Mouse (Mus musculus): ENCODE measurements around the gene Bpifb6. TPM values are rescaled to one million over a fixed set of nuclear protein-coding genes. Genes with fewer than 3 reads are reported as not detected.

The Bpifb6 gene
- polyA plus RNA-seq, 1 experiment from 2014 or later, result not detected

- Histone ChIP-seq H3K27me3 (ENCODE audit: insufficient read depth, low read length) (no peaks in the 10 kb centered on the region), H3K4me3 (ENCODE audit: low read depth, low read length) (no peak overlapping the region), H3K9ac (no peak overlapping the region), H3K4me1 (ENCODE audit: insufficient read depth) (no peaks in the 10 kb centered on the region), H3K9me3 (ENCODE audit: low read depth, low read length) (no peaks in the 10 kb centered on the region), H3K4me2 (no peak overlapping the region), H3K36me3 (ENCODE audit: insufficient read depth) (no peaks in the 10 kb centered on the region), H3K27ac (ENCODE audit: low read depth) (no peak overlapping the region)
- WGBS, result 69% methylated on average over 6 of the region's 6 CpGs
- no peak for TF ChIP-seq CTCF (IDR thresholded peaks at IDR 0.05; ENCODE audit: low read depth)
- no peak for ATAC-seq (ENCODE audit: insufficient read depth)
- no peak for DNase-seq
These were observed 30.9 kb downstream of the Bpifb6 start for GRCm38 (mm10) chr2:153931125-153931524.

GRCm38 (mm10) chr2:153933311-153933710 lies 33.1 kb downstream of the Bpifb6 start:
- Histone ChIP-seq H3K9me3 (ENCODE audit: low read depth, low read length) (no peaks in the 10 kb centered on the region), H3K4me3 (ENCODE audit: low read depth, low read length) (no peak overlapping the region), H3K9ac (no peak overlapping the region), H3K4me1 (ENCODE audit: insufficient read depth) (no peaks in the 10 kb centered on the region), H3K4me2 (no peak overlapping the region), H3K36me3 (ENCODE audit: insufficient read depth) (no peaks in the 10 kb centered on the region), H3K27me3 (ENCODE audit: insufficient read depth, low read length) (no peaks in the 10 kb centered on the region), H3K27ac (ENCODE audit: low read depth) (no peak overlapping the region)
- no peak for TF ChIP-seq CTCF (IDR thresholded peaks at IDR 0.05; ENCODE audit: low read depth)
- WGBS, result 70% methylated on average over 6 of the region's 6 CpGs
- ATAC-seq (ENCODE audit: insufficient read depth) (no peak), DNase-seq (no peak)

- no peak for DNase-seq
- WGBS, result 85% methylated on average over 6 of the region's 6 CpGs
These were observed 35.2 kb downstream of the Bpifb6 start for GRCm38 (mm10) chr2:153935348-153935747.

GRCm38 (mm10) chr2:153937843-153938242 lies 37.7 kb downstream of the Bpifb6 start, which contains the start of gene Bpifb4:
Gene Bpifb4, plus strand, starts transcription at chr2:153938212.
- Histone ChIP-seq H3K9ac (no peak within 1 kb of the TSS), H3K4me1 (ENCODE audit: insufficient read depth) (no peaks in the 10 kb centered on the region), H3K27ac (ENCODE audit: low read depth) (no peak within 1 kb of the TSS), H3K36me3 (ENCODE audit: insufficient read depth) (no peaks in the 10 kb centered on the region), H3K4me3 (ENCODE audit: low read depth, low read length) (no peak within 1 kb of the TSS), H3K27me3 (ENCODE audit: insufficient read depth, low read length) (no peaks in the 10 kb centered on the region), H3K9me3 (ENCODE audit: low read depth, low read length) (no peaks in the 10 kb centered on the region), H3K4me2 (no peak within 1 kb of the TSS)
- TF ChIP-seq CTCF (IDR thresholded peaks at IDR 0.05; ENCODE audit: low read depth), result no peak
- WGBS, result 79% methylated on average over 5 of the region's 5 CpGs
- no peak for ATAC-seq (ENCODE audit: insufficient read depth)
- no peak for DNase-seq

More at GRCm38 (mm10) chr2:153935348-153935747, 35.2 kb downstream of the Bpifb6 start:
- ATAC-seq (ENCODE audit: insufficient read depth), result no peak
- no peak for TF ChIP-seq CTCF (IDR thresholded peaks at IDR 0.05; ENCODE audit: low read depth)
- no peak overlapping the region for H3K4me2 ChIP-seq
- no peaks in the 10 kb centered on the region for H3K27me3 ChIP-seq (ENCODE audit: insufficient read depth, low read length)
- no peaks in the 10 kb centered on the region for H3K4me1 ChIP-seq (ENCODE audit: insufficient read depth)
- H3K9ac ChIP-seq, result no peak overlapping the region
- H3K9me3 ChIP-seq (ENCODE audit: low read depth, low read length), result no peaks in the 10 kb centered on the region
- no peak overlapping the region for H3K27ac ChIP-seq (ENCODE audit: low read depth)
- H3K4me3 ChIP-seq (ENCODE audit: low read depth, low read length), result no peak overlapping the region
- H3K36me3 ChIP-seq (ENCODE audit: insufficient read depth), result no peaks in the 10 kb centered on the region

GRCm38 (mm10) chr2:153943537-153943936 lies 43.3 kb downstream of the Bpifb6 start:
- no peak overlapping the region for H3K9ac ChIP-seq
- 33% methylated on average over 3 of the region's 3 CpGs for WGBS

GRCm38 (mm10) chr2:153944567-153944966 lies 44.4 kb downstream of the Bpifb6 start:
- Histone ChIP-seq H3K36me3 (ENCODE audit: insufficient read depth) (no peaks in the 10 kb centered on the region), H3K4me2 (no peak overlapping the region), H3K4me1 (ENCODE audit: insufficient read depth) (no peaks in the 10 kb centered on the region), H3K27ac (ENCODE audit: low read depth) (no peak overlapping the region), H3K9me3 (ENCODE audit: low read depth, low read length) (no peaks in the 10 kb centered on the region), H3K27me3 (ENCODE audit: insufficient read depth, low read length) (no peaks in the 10 kb centered on the region), H3K4me3 (ENCODE audit: low read depth, low read length) (no peak overlapping the region), H3K9ac (no peak overlapping the region)
- ATAC-seq (ENCODE audit: insufficient read depth), result no peak
- DNase-seq, result no peak
- TF ChIP-seq CTCF (IDR thresholded peaks at IDR 0.05; ENCODE audit: low read depth), result no peak
- 75% methylated on average over 8 of the region's 8 CpGs for WGBS

More at GRCm38 (mm10) chr2:153943537-153943936, 43.3 kb downstream of the Bpifb6 start:
- ATAC-seq (ENCODE audit: insufficient read depth) (no peak), DNase-seq (peak; percentile 65)
- TF ChIP-seq CTCF (IDR thresholded peaks at IDR 0.05; ENCODE audit: low read depth), result peak; percentile 76
- Histone ChIP-seq H3K4me2 (no peak overlapping the region), H3K4me3 (ENCODE audit: low read depth, low read length) (no peak overlapping the region), H3K27me3 (ENCODE audit: insufficient read depth, low read length) (no peaks in the 10 kb centered on the region), H3K9me3 (ENCODE audit: low read depth, low read length) (no peaks in the 10 kb centered on the region), H3K4me1 (ENCODE audit: insufficient read depth) (no peaks in the 10 kb centered on the region), H3K36me3 (ENCODE audit: insufficient read depth) (no peaks in the 10 kb centered on the region), H3K27ac (ENCODE audit: low read depth) (no peak overlapping the region)

GRCm38 (mm10) chr2:153952897-153953296 lies 52.7 kb downstream of the Bpifb6 start:
- no peak overlapping the region for H3K9ac ChIP-seq
- no peaks in the 10 kb centered on the region for H3K36me3 ChIP-seq (ENCODE audit: insufficient read depth)
- WGBS, result 27% methylated on average over 6 of the region's 6 CpGs
- peak; percentile 82 for DNase-seq
- no peak overlapping the region for H3K27ac ChIP-seq (ENCODE audit: low read depth)
- peak; percentile 81 for TF ChIP-seq CTCF (IDR thresholded peaks at IDR 0.05; ENCODE audit: low read depth)
- H3K9me3 ChIP-seq (ENCODE audit: low read depth, low read length), result no peaks in the 10 kb centered on the region
- no peak overlapping the region for H3K4me3 ChIP-seq (ENCODE audit: low read depth, low read length)
- ATAC-seq (ENCODE audit: insufficient read depth), result no peak
- no peaks in the 10 kb centered on the region for H3K4me1 ChIP-seq (ENCODE audit: insufficient read depth)
- no peak overlapping the region for H3K4me2 ChIP-seq
- H3K27me3 ChIP-seq (ENCODE audit: insufficient read depth, low read length), result no peaks in the 10 kb centered on the region
